Mouse (Mus musculus) olfactory bulb, adult 2 months (tissue): ENCODE results near the gene Bicd1. TPM values are rescaled to one million over a fixed set of nuclear protein-coding genes. Genes with fewer than 3 reads are reported as not detected.

Experiments used
- H3K27ac ChIP-seq: fragments of 200-500 bp; 2 replicates; pipeline ENCODE4 v1.5.1; 2012; ENCODE audit warnings: low read depth, low read length; ENCODE audit not compliant: insufficient read depth
- H3K4me1 ChIP-seq: fragments of 200-500 bp; 2 replicates; pipeline ENCODE4 v1.6.1; 2012; ENCODE audit warnings: low read length; ENCODE audit not compliant: control insufficient read depth, insufficient read depth
- H3K4me3 ChIP-seq: fragments of 200-500 bp; 2 replicates; pipeline ENCODE4 v1.5.1; 2012; ENCODE audit warnings: mild to moderate bottlenecking, low read depth, low read length, moderate library complexity; ENCODE audit not compliant: insufficient read depth
- CTCF ChIP-seq: fragments of 200-500 bp; IDR thresholded peaks from 2 replicates; pipeline ENCODE4 v1.5.1; 2012; ENCODE audit warnings: low read depth, mild to moderate bottlenecking, low read length, moderate library complexity; ENCODE audit not compliant: insufficient read depth
- POLR2A ChIP-seq: fragments of 200-500 bp; IDR thresholded peaks from 2 replicates; pipeline ENCODE4 v1.6.1; 2012; ENCODE audit warnings: mild to moderate bottlenecking, low read depth, low read length, moderate library complexity; ENCODE audit not compliant: insufficient read depth
- WGBS: fragments of 180-500 bp; shearing (Covaris S2); methylation state at CpG from one replicate; pipeline ENCODE4 v1.1.7; 2018; 5-methylcytosine and 5-hydroxymethylcytosine counted together
- polyA plus RNA-seq: library from polyadenylated mRNA; stranded (reverse); fragments of >200 nt; gene quantifications from 2 replicates; pipeline ENCODE4 v1.2.4, GENCODE M21; 2012; ENCODE audit warnings: low replicate concordance; ENCODE audit not compliant: missing spikeins, insufficient read depth, insufficient read length

The Bicd1 gene
- polyA plus RNA-seq, 1 experiment: not detected

DNA sequence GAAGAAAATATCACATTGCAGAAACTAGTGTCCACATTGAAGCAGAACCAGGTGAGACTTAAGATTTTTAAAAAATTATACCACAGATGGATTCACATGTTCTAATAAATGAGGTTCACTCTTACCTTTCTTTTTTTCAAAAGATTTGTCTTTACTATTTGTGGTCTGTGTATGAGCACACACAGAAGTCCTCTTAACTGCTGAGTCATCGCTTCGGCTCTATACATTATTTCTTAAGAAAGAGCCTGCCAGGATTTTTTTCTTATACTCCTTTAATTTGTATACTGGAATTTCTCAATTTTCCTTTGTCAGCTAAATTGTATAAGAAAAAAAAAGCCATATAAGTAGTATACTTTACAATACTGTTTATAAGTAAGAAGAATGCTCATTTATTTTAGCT is 86.0 kb downstream of the Bicd1 start:
- Histone ChIP-seq H3K27ac (no peak overlapping the region), H3K4me1 (no peaks in the 10 kb centered on the region)
- TF ChIP-seq CTCF (no peak), POLR2A (no peak)

GRCm38 (mm10) chr6:149495925-149496324 is 87.2 kb downstream of the Bicd1 start:
- H3K4me3 ChIP-seq: no peak overlapping the region
- no peak overlapping the region for H3K27ac ChIP-seq
- no peaks in the 10 kb centered on the region for H3K4me1 ChIP-seq
- no peak for TF ChIP-seq CTCF
- no peak for TF ChIP-seq POLR2A

More for the DNA sequence above, 86.0 kb downstream of the Bicd1 start:
- WGBS: 94% methylated on average over 2 of the region's 2 CpGs
- H3K4me3 ChIP-seq: no peak overlapping the region

- peak overlapping the region; percentile 39 for H3K4me3 ChIP-seq
- no peaks in the 10 kb centered on the region for H3K4me1 ChIP-seq
- no peak for TF ChIP-seq POLR2A
- TF ChIP-seq CTCF: no peak
- no peak overlapping the region for H3K27ac ChIP-seq
- 4% methylated on average over 19 of the region's 19 CpGs for WGBS
These were observed 157.2 kb downstream of the Bicd1 start for GRCm38 (mm10) chr6:149565720-149566498.

DNA sequence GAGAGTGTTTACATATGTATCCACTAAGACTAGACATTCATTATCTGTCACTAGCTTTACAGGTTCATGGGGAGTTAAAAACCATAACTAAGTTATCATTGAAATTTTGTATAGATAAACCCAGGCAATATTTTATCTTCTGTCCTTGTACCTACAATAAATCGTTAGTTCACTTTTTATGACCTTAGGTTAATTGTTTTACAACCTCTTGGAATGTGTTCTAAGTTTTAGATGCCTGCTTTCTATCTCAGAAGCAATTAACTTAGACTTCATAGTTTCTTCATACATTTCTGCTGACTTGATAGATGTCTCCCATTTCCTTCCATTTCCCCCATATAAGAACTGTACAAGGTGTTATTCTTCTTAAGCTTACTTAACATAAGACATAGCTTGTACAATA is 158.5 kb downstream of the Bicd1 start:
- WGBS: 93% methylated on average over 1 of the region's 1 CpGs
- no peak overlapping the region for H3K4me3 ChIP-seq
- no peak overlapping the region for H3K27ac ChIP-seq
- H3K4me1 ChIP-seq: no peaks in the 10 kb centered on the region
- TF ChIP-seq CTCF: no peak
- TF ChIP-seq POLR2A: no peak

- no peak overlapping the region for H3K4me3 ChIP-seq
- 65% methylated on average over 1 of the region's 1 CpGs for WGBS
- no peak overlapping the region for H3K27ac ChIP-seq
- no peak for TF ChIP-seq CTCF
- no peak for TF ChIP-seq POLR2A
- H3K4me1 ChIP-seq: no peaks in the 10 kb centered on the region
These were observed 165.6 kb downstream of the Bicd1 start for GRCm38 (mm10) chr6:149574288-149574687.

DNA sequence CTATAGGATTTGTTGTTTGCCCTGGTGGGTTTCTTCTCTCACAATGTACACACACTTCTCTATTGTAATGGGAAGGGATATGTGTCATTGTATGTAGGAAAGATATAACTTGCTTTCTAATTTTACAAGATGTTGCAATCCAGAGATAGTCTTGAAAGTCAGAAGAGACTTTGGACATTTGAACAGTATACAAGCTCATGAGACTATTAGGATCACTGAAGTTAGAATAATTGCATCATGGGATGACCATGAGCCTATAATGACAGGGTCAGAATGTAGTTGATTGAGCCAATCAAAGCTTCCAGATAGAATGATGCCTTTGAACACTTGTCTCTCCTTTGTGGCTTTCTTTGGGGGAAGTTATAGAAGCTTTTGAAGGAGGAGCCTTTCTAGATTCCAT is 171.4 kb downstream of the Bicd1 start:
- no peak for TF ChIP-seq CTCF
- H3K27ac ChIP-seq: no peak overlapping the region
- no peak overlapping the region for H3K4me3 ChIP-seq
- H3K4me1 ChIP-seq: no peaks in the 10 kb centered on the region

- no peak for TF ChIP-seq CTCF
- no peak for TF ChIP-seq POLR2A
- Histone ChIP-seq H3K27ac (no peak overlapping the region), H3K4me1 (no peaks in the 10 kb centered on the region), H3K4me3 (no peak overlapping the region)
- WGBS: 96% methylated on average over 7 of the region's 7 CpGs
These were observed 177.2 kb downstream of the Bicd1 start for GRCm38 (mm10) chr6:149585708-149586504.

Other genes with a start within 250 kb of the Bicd1 start
- gene Amn1, start 220.2 kb upstream of the Bicd1 start, polyA plus RNA-seq: not detected in 2 replicates
- gene Resf1, start 99.5 kb upstream of the Bicd1 start, polyA plus RNA-seq: not detected in 2 replicates